Mouse (Mus musculus) cortical plate, adult 2 months (tissue): ENCODE results near the gene Rapgef2. TPM values are rescaled to one million over a fixed set of nuclear protein-coding genes. Genes with fewer than 3 reads are reported as not detected.

ENCODE experiments used
- H3K27ac ChIP-seq: fragments of 200-500 bp; 2 replicates; pipeline ENCODE4 v1.5.1; 2012; ENCODE audit warnings: low read length, control low read depth, inconsistent platforms; ENCODE audit not compliant: insufficient read depth
- H3K4me1 ChIP-seq: fragments of 200-500 bp; 2 replicates; pipeline ENCODE4 v1.6.1; 2011; ENCODE audit warnings: low read length; ENCODE audit not compliant: control insufficient read depth, insufficient read depth
- H3K4me3 ChIP-seq: fragments of 200-500 bp; 2 replicates; pipeline ENCODE4 v1.5.1; 2011; ENCODE audit warnings: mild to moderate bottlenecking, low read length, control low read depth; ENCODE audit not compliant: insufficient read depth
- CTCF ChIP-seq: fragments of 200-500 bp; IDR thresholded peaks from 2 replicates; pipeline ENCODE4 v1.5.1; 2011; ENCODE audit warnings: mild to moderate bottlenecking, control low read depth, low read length; ENCODE audit not compliant: insufficient read depth; ENCODE audit errors: extremely low read depth
- POLR2A ChIP-seq: fragments of 200-500 bp; IDR thresholded peaks from 2 replicates; pipeline ENCODE4 v1.6.1; 2011; ENCODE audit warnings: mild to moderate bottlenecking, low read length, control low read depth; ENCODE audit not compliant: insufficient read depth; ENCODE audit errors: extremely low read depth
- polyA plus RNA-seq: library from polyadenylated mRNA; depleted of rRNA; stranded (reverse); fragments of >200 nt; gene quantifications from 2 replicates; pipeline ENCODE4 v1.2.3, GENCODE M21; 2012

Rapgef2 gene
- polyA plus RNA-seq, 1 experiment, result 45.3 TPM

- Histone ChIP-seq H3K27ac (no peak overlapping the region), H3K4me3 (no peak overlapping the region), H3K4me1 (no peaks in the 10 kb centered on the region)
- TF ChIP-seq POLR2A, result no peak
- no peak for TF ChIP-seq CTCF
These were observed 19.3 kb downstream of the Rapgef2 start for GRCm38 (mm10) chr3:79266976-79267375.

GRCm38 (mm10) chr3:79261816-79262316 lies 24.5 kb downstream of the Rapgef2 start:
- H3K4me3 ChIP-seq, result no peak overlapping the region
- H3K4me1 ChIP-seq, result peaks cover 3% of the 10 kb centered on the region; the same call in 1 of the 2 replicates
- TF ChIP-seq POLR2A (no peak), CTCF (no peak)
- H3K27ac ChIP-seq, result no peak overlapping the region

- H3K4me3 ChIP-seq, result no peak overlapping the region
- TF ChIP-seq POLR2A (no peak), CTCF (no peak)
- no peak overlapping the region for H3K27ac ChIP-seq
- peaks cover 9% of the 10 kb centered on the region for H3K4me1 ChIP-seq
These were observed 32.3 kb downstream of the Rapgef2 start for GRCm38 (mm10) chr3:79254023-79254422.

GRCm38 (mm10) chr3:79253416-79253815 lies 32.9 kb downstream of the Rapgef2 start:
- H3K4me1 ChIP-seq, result peaks cover 13% of the 10 kb centered on the region
- no peak overlapping the region for H3K27ac ChIP-seq
- TF ChIP-seq CTCF (no peak), POLR2A (no peak)
- H3K4me3 ChIP-seq, result no peak overlapping the region

GRCm38 (mm10) chr3:79252921-79253394 lies 33.4 kb downstream of the Rapgef2 start:
- peak overlapping the region; percentile 54; the same call in 1 of the 2 replicates for H3K27ac ChIP-seq

GRCm38 (mm10) chr3:79249955-79250354 lies 36.4 kb downstream of the Rapgef2 start:
- Histone ChIP-seq H3K27ac (no peak overlapping the region), H3K4me3 (no peak overlapping the region), H3K4me1 (peaks cover 17% of the 10 kb centered on the region)
- TF ChIP-seq POLR2A (no peak), CTCF (no peak)

More at GRCm38 (mm10) chr3:79252921-79253394, 33.4 kb downstream of the Rapgef2 start:
- TF ChIP-seq CTCF (no peak), POLR2A (no peak)
- Histone ChIP-seq H3K4me1 (peaks cover 13% of the 10 kb centered on the region), H3K4me3 (no peak overlapping the region)

GRCm38 (mm10) chr3:79248659-79249235 lies 37.6 kb downstream of the Rapgef2 start:
- no peak overlapping the region for H3K4me3 ChIP-seq
- H3K4me1 ChIP-seq, result peaks cover 19% of the 10 kb centered on the region
- peak overlapping the region; percentile 16; the same call in 1 of the 2 replicates for H3K27ac ChIP-seq
- TF ChIP-seq POLR2A (no peak), CTCF (no peak)

- no peak overlapping the region for H3K27ac ChIP-seq
- no peak for TF ChIP-seq CTCF
- no peak for TF ChIP-seq POLR2A
- H3K4me3 ChIP-seq, result no peak overlapping the region
- H3K4me1 ChIP-seq, result peaks cover 16% of the 10 kb centered on the region
These were observed 38.1 kb downstream of the Rapgef2 start for GRCm38 (mm10) chr3:79248208-79248607.

- H3K4me3 ChIP-seq, result no peak overlapping the region
- H3K4me1 ChIP-seq, result peaks cover 11% of the 10 kb centered on the region; the same call in 1 of the 2 replicates
- no peak for TF ChIP-seq CTCF
- no peak for TF ChIP-seq POLR2A
- H3K27ac ChIP-seq, result no peak overlapping the region
These were observed 42.0 kb downstream of the Rapgef2 start for GRCm38 (mm10) chr3:79244347-79244746.

- TF ChIP-seq CTCF (no peak), POLR2A (no peak)
- Histone ChIP-seq H3K27ac (no peak overlapping the region), H3K4me3 (no peak overlapping the region)
These were observed 43.2 kb downstream of the Rapgef2 start for GRCm38 (mm10) chr3:79242922-79243705.

More at GRCm38 (mm10) chr3:79242922-79243705, 43.2 kb downstream of the Rapgef2 start:
- peaks cover 9% of the 10 kb centered on the region for H3K4me1 ChIP-seq
